In the genomic region with DNA sequence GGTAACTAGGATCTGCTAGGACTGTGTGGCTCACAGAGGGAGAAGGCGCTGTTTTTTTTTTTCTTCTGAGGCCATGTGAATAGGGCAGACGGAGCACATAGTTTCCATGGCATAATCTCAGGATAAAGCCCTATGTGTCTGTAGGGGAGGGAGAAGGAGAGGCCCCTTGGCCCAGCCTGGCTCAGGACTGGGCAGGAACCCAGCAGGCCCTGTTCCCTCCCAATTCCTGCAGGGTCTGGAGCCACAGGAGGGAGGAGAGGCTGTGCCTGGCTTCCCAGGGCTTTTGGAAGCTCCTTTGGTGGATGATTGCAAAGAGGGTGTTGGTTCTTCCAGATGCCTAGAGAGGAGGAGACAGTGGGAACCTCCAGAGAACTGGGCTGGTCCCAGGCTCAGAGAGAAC, we compare ENCODE assay signal across 8 mouse cellular contexts. TPM values are rescaled to one million over a fixed set of nuclear protein-coding genes. Genes with fewer than 3 reads are reported as not detected.
A peak's percentile ranks its signal among the peaks of the same experiment; 100 is the strongest.
DNase-seq lines count a peak whose midpoint lies in the region; ATAC-seq lines count a peak whose summit lies in the region.

No protein-coding gene starts in this region.

- no peaks in the 10 kb centered on the region for H3K36me3 ChIP-seq in embryonic facial prominence, embryonic 14.5 days (ENCODE audit: control insufficient read depth, insufficient read depth, low read length)
- H3K36me3 ChIP-seq in heart, embryonic 12.5 days = no peaks in the 10 kb centered on the region
- H3K36me3 ChIP-seq in lung, embryonic 15.5 days = no peaks in the 10 kb centered on the region
- H3K36me3 ChIP-seq in stomach, embryonic 15.5 days = no peaks in the 10 kb centered on the region

- ATAC-seq in embryonic facial prominence, embryonic 14.5 days (ENCODE audit: low read depth) = peak; percentile 66
- peak; percentile 66 for ATAC-seq in heart, embryonic 12.5 days (ENCODE audit: insufficient number of reproducible peaks, low FRiP score)
- peak; percentile 61; the same call in 1 of the 2 replicates for ATAC-seq in lung, embryonic 15.5 days (ENCODE audit: borderline replicate concordance, extremely low read depth, low FRiP score, low TSS enrichment)
- peak; percentile 59; the same call in 1 of the 2 replicates for ATAC-seq in stomach, embryonic 15.5 days (ENCODE audit: insufficient read depth, low FRiP score, low read depth)

- H3K9me3 ChIP-seq in embryonic facial prominence, embryonic 14.5 days (ENCODE audit: control insufficient read depth, low read length) = no peaks in the 10 kb centered on the region
- no peaks in the 10 kb centered on the region for H3K9me3 ChIP-seq in heart, embryonic 12.5 days (replicated peaks)
- no peaks in the 10 kb centered on the region for H3K9me3 ChIP-seq in lung, embryonic 15.5 days
- no peaks in the 10 kb centered on the region for H3K9me3 ChIP-seq in stomach, embryonic 15.5 days

- H3K27ac ChIP-seq in embryonic facial prominence, embryonic 14.5 days (replicated peaks; ENCODE audit: low read depth, low read length) = peak overlapping the region; percentile 28; the same call in 1 of the 2 replicates
- H3K27ac ChIP-seq in heart, embryonic 12.5 days (ENCODE audit: poor library complexity, severe bottlenecking) = peak overlapping the region; percentile 81
- no peak overlapping the region for H3K27ac ChIP-seq in lung, embryonic 15.5 days
- peak overlapping the region; percentile 73 for H3K27ac ChIP-seq in stomach, embryonic 15.5 days

- H3K4me1 ChIP-seq in embryonic facial prominence, embryonic 14.5 days (ENCODE audit: control insufficient read depth, insufficient read depth, low read length) = peaks cover 11% of the 10 kb centered on the region; the same call in 1 of the 2 replicates
- peaks cover 27% of the 10 kb centered on the region for H3K4me1 ChIP-seq in heart, embryonic 12.5 days (replicated peaks)
- 0 out of 2 replicates have a peak, but pooled peaks cover 3% of the 10 kb centered on the region for H3K4me1 ChIP-seq in lung, embryonic 15.5 days
- H3K4me1 ChIP-seq in stomach, embryonic 15.5 days = peaks cover 10% of the 10 kb centered on the region; the same call in 1 of the 2 replicates

- H3K9ac ChIP-seq in embryonic facial prominence, embryonic 14.5 days (ENCODE audit: low read depth, low read length) = peak overlapping the region; percentile 22; the same call in 1 of the 2 replicates
- H3K9ac ChIP-seq in heart, embryonic 12.5 days = no peak overlapping the region
- no peak overlapping the region for H3K9ac ChIP-seq in lung, embryonic 15.5 days
- no peak overlapping the region for H3K9ac ChIP-seq in stomach, embryonic 15.5 days

- H3K4me2 ChIP-seq in embryonic facial prominence, embryonic 14.5 days (ENCODE audit: low read depth, low read length) = no peak overlapping the region
- no peak overlapping the region for H3K4me2 ChIP-seq in heart, embryonic 12.5 days
- H3K4me2 ChIP-seq in lung, embryonic 15.5 days = no peak overlapping the region
- H3K4me2 ChIP-seq in stomach, embryonic 15.5 days = no peak overlapping the region

- 41% methylated on average over 2 of the region's 2 CpGs for WGBS in embryonic facial prominence, embryonic 14.5 days
- 20% methylated on average over 2 of the region's 2 CpGs for WGBS in heart, embryonic 12.5 days
- WGBS in lung, embryonic 15.5 days = 35% methylated on average over 2 of the region's 2 CpGs
- 41% methylated on average over 2 of the region's 2 CpGs for WGBS in stomach, embryonic 15.5 days

- no peaks in the 10 kb centered on the region for H3K27me3 ChIP-seq in embryonic facial prominence, embryonic 14.5 days (replicated peaks; ENCODE audit: control insufficient read depth, insufficient read depth, low read length)
- H3K27me3 ChIP-seq in heart, embryonic 12.5 days (replicated peaks) = no peaks in the 10 kb centered on the region
- H3K27me3 ChIP-seq in lung, embryonic 15.5 days = no peaks in the 10 kb centered on the region
- H3K27me3 ChIP-seq in stomach, embryonic 15.5 days (replicated peaks) = no peaks in the 10 kb centered on the region

- H3K4me3 ChIP-seq in embryonic facial prominence, embryonic 14.5 days (ENCODE audit: low read depth, low read length) = no peak overlapping the region
- no peak overlapping the region for H3K4me3 ChIP-seq in heart, embryonic 12.5 days
- H3K4me3 ChIP-seq in lung, embryonic 15.5 days = no peak overlapping the region
- no peak overlapping the region for H3K4me3 ChIP-seq in stomach, embryonic 15.5 days (replicated peaks)

- DNase-seq in cerebellum, adult 9-11 months = peak; percentile 36
- DNase-seq in cerebellum, adult 8-10 months = no peak
- DNase-seq in embryonic facial prominence, embryonic 14.5 days (ENCODE audit: low spot score) = peak; percentile 52
- DNase-seq in adrenal gland, postnatal 36 days = no peak
- no peak for DNase-seq in adrenal gland, postnatal 4 days (ENCODE audit: low spot score in 2 of 2)

RNA-seq across cellular contexts. Expression of a gene that starts 24.2 kb away (rescaled TPM):
- 6.3 and 7.3 TPM in 2 replicates for polyA plus RNA-seq in embryonic facial prominence, embryonic 14.5 days (2014; fragmentation: Nextera tagmentation; extraction: Ambion mirVana)
- polyA plus RNA-seq in heart, embryonic 12.5 days (2016; fragmentation: Nextera tagmentation; extraction: Ambion mirVana) = 8.2 and 10.3 TPM in 2 replicates
- 6.9 and 7.2 TPM in 2 replicates for polyA plus RNA-seq in lung, embryonic 15.5 days (2015; fragmentation: Nextera tagmentation; extraction: Ambion mirVana)
- 11.5 and 13.9 TPM in 2 replicates for polyA plus RNA-seq in stomach, embryonic 15.5 days (2015; fragmentation: Nextera tagmentation; extraction: Ambion mirVana)
- total RNA-seq in adrenal gland, postnatal 36 days (2021) = 10 to 100 TPM; 11.1 to 13.0 TPM
- 10 to 100 TPM; 21.0 to 29.2 TPM for total RNA-seq in adrenal gland, postnatal 4 days (2021)

Comparison
In these comparisons a context has a peak if more than half of its experiments do, and no peak if none do; other contexts are left out.
1. DNase-seq: peak in cerebellum, adult 9-11 months (single experiment) and embryonic facial prominence, embryonic 14.5 days (single experiment); none in cerebellum, adult 8-10 months (single experiment), adrenal gland, postnatal 36 days (0 of 2) and adrenal gland, postnatal 4 days (0 of 2).
2. Peak in every context shown above with its lines, with median percentiles within 50 percentile points of each other: ATAC-seq.